Mouse (Mus musculus): ENCODE data around the gene 1700021F07Rik. TPM values are rescaled to one million over a fixed set of nuclear protein-coding genes. Genes with fewer than 3 reads are reported as not detected.

The 1700021F07Rik gene
- polyA plus RNA-seq (2015; fragmentation: Nextera tagmentation; extraction: Ambion mirVana): not detected in 2 replicates

GRCm38 (mm10) chr2:173522376-173522775 lies at the start of gene 1700021F07Rik:
Gene 1700021F07Rik, plus strand, starts transcription at chr2:173522586.

Other genes starting within 250 kb of the 1700021F07Rik start
- 2.9 and 6.1 TPM in 2 replicates for gene Pmepa1, start 246.1 kb upstream of the 1700021F07Rik start, polyA plus RNA-seq (2015; fragmentation: Nextera tagmentation; extraction: Ambion mirVana)
- gene Ankrd60, start 55.8 kb downstream of the 1700021F07Rik start, polyA plus RNA-seq (2015; fragmentation: Nextera tagmentation; extraction: Ambion mirVana): not detected in 2 replicates
- 37.8 and 43.8 TPM in 2 replicates for gene Rab22a, start 137.2 kb downstream of the 1700021F07Rik start, polyA plus RNA-seq (2015; fragmentation: Nextera tagmentation; extraction: Ambion mirVana)
- gene 1700010B08Rik, start 196.8 kb downstream of the 1700021F07Rik start, polyA plus RNA-seq (2015; fragmentation: Nextera tagmentation; extraction: Ambion mirVana): not detected in 2 replicates
- gene Vapb, start 214.9 kb downstream of the 1700021F07Rik start, polyA plus RNA-seq (2015; fragmentation: Nextera tagmentation; extraction: Ambion mirVana): 15.8 and 18.0 TPM in 2 replicates

Data from skeletal muscle tissue, postnatal 0 days (tissue).